Mouse (Mus musculus) thymus, adult 2 months (tissue): ENCODE data around the gene Osbpl3.

Experiments used
- CTCF ChIP-seq: fragments of 200-500 bp; IDR thresholded peaks from 2 replicates; pipeline ENCODE4 v1.5.1; 2012; ENCODE audit warnings: mild to moderate bottlenecking, control low read depth, low read length, moderate library complexity, borderline replicate concordance; ENCODE audit not compliant: control insufficient read depth, poor library complexity, insufficient read depth; ENCODE audit errors: extremely low read depth
- POLR2A ChIP-seq: fragments of 200-500 bp; IDR thresholded peaks from 2 replicates; pipeline ENCODE4 v1.6.1; 2012; ENCODE audit warnings: mild to moderate bottlenecking, low read length, control low read depth, moderate library complexity; ENCODE audit not compliant: control insufficient read depth, poor library complexity, insufficient read depth; ENCODE audit errors: extremely low read depth

DNA sequence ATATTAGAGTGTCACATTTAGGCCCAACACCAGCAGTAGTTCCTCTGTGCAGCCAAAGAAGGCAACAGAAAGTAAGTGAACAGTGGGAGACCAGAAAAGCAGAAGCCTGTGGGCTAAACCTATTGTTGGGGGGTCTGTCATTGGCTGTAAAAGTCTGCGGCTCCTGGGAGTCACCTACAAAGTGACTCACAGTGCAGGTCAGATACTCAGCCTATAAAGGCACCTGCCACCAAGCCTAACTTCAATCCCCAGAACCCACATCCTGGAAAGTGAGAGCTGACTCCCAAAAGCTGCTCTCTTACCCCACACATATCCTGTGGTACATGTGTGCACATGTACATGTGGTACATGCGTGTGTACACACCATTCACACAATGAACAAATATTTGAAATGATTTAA, 124.5 kb downstream of the Osbpl3 start:
- TF ChIP-seq POLR2A (no peak), CTCF (no peak)
